Mouse (Mus musculus) intestine, embryonic 15.5 days (tissue): ENCODE data around the gene Tbl3. TPM values are rescaled to one million over a fixed set of nuclear protein-coding genes. Genes with fewer than 3 reads are reported as not detected.
"Not testable (repeated sequence)": the region's sequence is repeated elsewhere in the genome, so short reads cannot be mapped to it uniquely, and the experiment has no call there.

Experiments
- ATAC-seq: fragments of 200-750 bp; cut with Nextera tagmentation; 2 replicates; pipeline ENCODE4 v1.8.0; 2017; ENCODE audit warnings: moderate TSS enrichment, moderate library complexity
- H3K27ac ChIP-seq: fragments of 300-500 bp; sonication (generic); 2 replicates; pipeline ENCODE4 v1.5.1; 2015; ENCODE audit warnings: mild to moderate bottlenecking, inconsistent platforms
- H3K27me3 ChIP-seq: fragments of 300-500 bp; sonication (generic); replicated peaks from 2 replicates; pipeline ENCODE4 v1.6.1; 2015; ENCODE audit warnings: inconsistent platforms
- H3K36me3 ChIP-seq: fragments of 300-500 bp; sonication (generic); 2 replicates; pipeline ENCODE4 v1.6.1; 2015; ENCODE audit warnings: inconsistent platforms
- H3K4me1 ChIP-seq: fragments of 300-500 bp; sonication (generic); replicated peaks from 2 replicates; pipeline ENCODE4 v1.6.1; 2015; ENCODE audit warnings: inconsistent platforms
- H3K4me2 ChIP-seq: fragments of 300-500 bp; sonication (generic); replicated peaks from 2 replicates; pipeline ENCODE4 v1.6.1; 2015; ENCODE audit warnings: mild to moderate bottlenecking, inconsistent platforms
- H3K4me3 ChIP-seq: fragments of 300-500 bp; sonication (generic); replicated peaks from 2 replicates; pipeline ENCODE4 v1.5.1; 2015; ENCODE audit warnings: inconsistent platforms
- H3K9ac ChIP-seq: fragments of 300-500 bp; sonication (generic); 2 replicates; pipeline ENCODE4 v1.6.1; 2015; ENCODE audit warnings: inconsistent platforms
- H3K9me3 ChIP-seq: fragments of 300-500 bp; sonication (generic); 2 replicates; pipeline ENCODE4 v1.6.1; 2016; ENCODE audit warnings: inconsistent platforms
- WGBS: fragments of 180-500 bp; shearing (Covaris S2); methylation state at CpG from one replicate; pipeline ENCODE4 v1.1.7; 2015; 5-methylcytosine and 5-hydroxymethylcytosine counted together
- polyA plus RNA-seq: library from polyadenylated mRNA; unstranded; fragments of >200 nt; fragmentation: Nextera tagmentation; extraction: Ambion mirVana; gene quantifications from 2 replicates; pipeline ENCODE4 v1.2.1, GENCODE M21; 2015

The Tbl3 gene
- polyA plus RNA-seq, 1 experiment from 2014 or later, result 67.3 TPM

GRCm38 (mm10) chr17:24667416-24667815 is 40.0 kb downstream of the Tbl3 start:
- 26% methylated on average over 6 of the region's 6 CpGs for WGBS

GRCm38 (mm10) chr17:24667011-24667410 is 40.4 kb downstream of the Tbl3 start:
- ATAC-seq, H3K9ac ChIP-seq, H3K27me3 ChIP-seq, H3K4me3 ChIP-seq, H3K27ac ChIP-seq, H3K36me3 ChIP-seq, H3K4me2 ChIP-seq, H3K9me3 ChIP-seq: not testable (repeated sequence)
- H3K4me1 ChIP-seq, result peaks cover 24% of the 10 kb centered on the region
- WGBS, result 54% methylated on average over 7 of the region's 7 CpGs

More at GRCm38 (mm10) chr17:24667416-24667815, 40.0 kb downstream of the Tbl3 start:
- Histone ChIP-seq H3K27ac (no peak overlapping the region), H3K9me3 (no peaks in the 10 kb centered on the region), H3K4me2 (no peak overlapping the region), H3K4me3 (no peak overlapping the region), H3K27me3 (no peaks in the 10 kb centered on the region), H3K9ac (no peak overlapping the region), H3K4me1 (peaks cover 28% of the 10 kb centered on the region), H3K36me3 (no peaks in the 10 kb centered on the region)
- no peak for ATAC-seq

GRCm38 (mm10) chr17:24658017-24658758 is 49.3 kb downstream of the Tbl3 start, which contains the start of gene Npw:
Gene Npw, minus strand, starts transcription at chr17:24658457.
- Histone ChIP-seq H3K27me3 (peaks cover 40% of the 10 kb centered on the region), H3K9me3 (no peaks in the 10 kb centered on the region), H3K9ac (peak within 1 kb of the TSS; percentile 62), H3K4me3 (peak within 1 kb of the TSS; percentile 43), H3K4me2 (peak within 1 kb of the TSS; percentile 96), H3K4me1 (peaks cover 12% of the 10 kb centered on the region), H3K36me3 (no peaks in the 10 kb centered on the region), H3K27ac (no peak within 1 kb of the TSS)
- peak; percentile 52 for ATAC-seq
- 2% methylated on average over 47 of the region's 47 CpGs for WGBS

- no peak overlapping the region for H3K4me3 ChIP-seq
- H3K36me3 ChIP-seq, result no peaks in the 10 kb centered on the region
- H3K4me1 ChIP-seq, result peaks cover 17% of the 10 kb centered on the region
- H3K27ac ChIP-seq, result no peak overlapping the region
- H3K27me3 ChIP-seq, result peaks cover 30% of the 10 kb centered on the region
- 69% methylated on average over 4 of the region's 4 CpGs for WGBS
- no peak overlapping the region for H3K9ac ChIP-seq
- ATAC-seq, result no peak
- H3K9me3 ChIP-seq, result no peaks in the 10 kb centered on the region
- H3K4me2 ChIP-seq, result no peak overlapping the region
Observed at GRCm38 (mm10) chr17:24654969-24655368, 52.5 kb downstream of the Tbl3 start.

- 5% methylated on average over 19 of the region's 19 CpGs for WGBS
- H3K27ac ChIP-seq, result no peak overlapping the region
- peak; percentile 58 for ATAC-seq
Observed at GRCm38 (mm10) chr17:24653967-24654710, 53.3 kb downstream of the Tbl3 start.

GRCm38 (mm10) chr17:24651835-24652234 is 55.6 kb downstream of the Tbl3 start:
- Histone ChIP-seq H3K27me3 (0 out of 2 replicates have a peak, but pooled peaks cover under 1% of the 10 kb centered on the region), H3K4me3 (no peak overlapping the region), H3K4me2 (no peak overlapping the region), H3K36me3 (no peaks in the 10 kb centered on the region), H3K9ac (no peak overlapping the region), H3K4me1 (peaks cover 23% of the 10 kb centered on the region), H3K27ac (no peak overlapping the region), H3K9me3 (no peaks in the 10 kb centered on the region)
- ATAC-seq, result no peak
- WGBS, result 67% methylated on average over 3 of the region's 3 CpGs

More at GRCm38 (mm10) chr17:24653967-24654710, 53.3 kb downstream of the Tbl3 start:
- no peaks in the 10 kb centered on the region for H3K9me3 ChIP-seq
- peak overlapping the region; percentile 25; the same call in 1 of the 2 replicates for H3K4me3 ChIP-seq
- peaks cover 23% of the 10 kb centered on the region for H3K27me3 ChIP-seq
- no peak overlapping the region for H3K9ac ChIP-seq
- peak overlapping the region; percentile 64 for H3K4me2 ChIP-seq
- no peaks in the 10 kb centered on the region for H3K36me3 ChIP-seq
- peaks cover 24% of the 10 kb centered on the region for H3K4me1 ChIP-seq

GRCm38 (mm10) chr17:24650766-24651165 is 56.7 kb downstream of the Tbl3 start:
- no peak overlapping the region for H3K9ac ChIP-seq
- WGBS, result 73% methylated on average over 4 of the region's 4 CpGs
- no peak overlapping the region for H3K27ac ChIP-seq
- no peak overlapping the region; the same call in 1 of the 2 replicates for H3K4me2 ChIP-seq
- H3K9me3 ChIP-seq, result no peaks in the 10 kb centered on the region
- no peaks in the 10 kb centered on the region for H3K27me3 ChIP-seq
- H3K36me3 ChIP-seq, result no peaks in the 10 kb centered on the region
- H3K4me1 ChIP-seq, result peaks cover 23% of the 10 kb centered on the region
- ATAC-seq, result no peak
- peak overlapping the region; percentile 72; the same call in 1 of the 2 replicates for H3K4me3 ChIP-seq

GRCm38 (mm10) chr17:24650070-24650616 is 57.3 kb downstream of the Tbl3 start, which contains the start of gene Slc9a3r2:
Gene Slc9a3r2, minus strand, starts transcription at chr17:24650327.
- WGBS, result under 1% methylated on average over 37 of the region's 41 CpGs
- peak within 1 kb of the TSS; percentile 65 for H3K27ac ChIP-seq
- peaks cover 26% of the 10 kb centered on the region for H3K4me1 ChIP-seq
- no peaks in the 10 kb centered on the region for H3K27me3 ChIP-seq
- peak; percentile 83 for ATAC-seq
- peak within 1 kb of the TSS; percentile 82 for H3K9ac ChIP-seq
- peak within 1 kb of the TSS; percentile 99 for H3K4me2 ChIP-seq
- no peaks in the 10 kb centered on the region for H3K36me3 ChIP-seq
- H3K9me3 ChIP-seq, result no peaks in the 10 kb centered on the region
- H3K4me3 ChIP-seq, result peak within 1 kb of the TSS; percentile 72

- peak overlapping the region; percentile 72 for H3K4me3 ChIP-seq
- peak overlapping the region; percentile 82 for H3K9ac ChIP-seq
- ATAC-seq, result peak; percentile 65
- peak overlapping the region; percentile 99 for H3K4me2 ChIP-seq
- peak overlapping the region; percentile 65 for H3K27ac ChIP-seq
- peaks cover 32% of the 10 kb centered on the region for H3K4me1 ChIP-seq
- H3K9me3 ChIP-seq, result no peaks in the 10 kb centered on the region
- no peaks in the 10 kb centered on the region for H3K27me3 ChIP-seq
- WGBS, result 1% methylated on average over 35 of the region's 35 CpGs
- H3K36me3 ChIP-seq, result no peaks in the 10 kb centered on the region
Observed at GRCm38 (mm10) chr17:24649581-24650069, 57.8 kb downstream of the Tbl3 start.

GRCm38 (mm10) chr17:24648731-24649377 is 58.6 kb downstream of the Tbl3 start:
- Histone ChIP-seq H3K4me1 (peaks cover 36% of the 10 kb centered on the region), H3K27me3 (no peaks in the 10 kb centered on the region), H3K4me3 (peak overlapping the region; percentile 72), H3K27ac (no peak overlapping the region), H3K4me2 (peak overlapping the region; percentile 99), H3K9me3 (no peaks in the 10 kb centered on the region), H3K9ac (peak overlapping the region; percentile 82; the same call in 1 of the 2 replicates), H3K36me3 (no peaks in the 10 kb centered on the region)
- ATAC-seq, result no peak
- WGBS, result 72% methylated on average over 10 of the region's 10 CpGs
